Mouse (Mus musculus): ENCODE data around the gene Cblc. TPM values are rescaled to one million over a fixed set of nuclear protein-coding genes. Genes with fewer than 3 reads are reported as not detected.

Gene Cblc
- polyA plus RNA-seq, 1 experiment = not detected

DNA sequence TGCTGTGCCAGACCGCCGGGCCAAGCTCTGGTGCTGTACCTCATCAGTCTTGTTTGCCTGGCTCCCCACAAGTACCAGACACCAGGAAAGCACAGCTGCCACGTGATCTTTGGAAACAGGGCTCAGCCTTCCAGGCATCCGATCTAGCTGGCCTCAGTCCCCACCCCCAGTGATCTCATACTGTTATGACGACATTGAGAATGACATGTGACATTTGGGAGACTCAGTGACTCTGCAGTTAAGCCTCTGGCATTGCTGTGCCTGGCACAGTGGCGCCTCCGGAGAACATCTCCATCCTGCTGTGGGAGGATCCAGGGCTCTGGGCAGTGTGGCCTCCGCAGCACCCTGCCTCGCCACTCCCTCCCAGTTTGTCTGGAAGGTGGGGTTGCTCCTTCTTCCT, 35.2 kb upstream of the Cblc start:
- Histone ChIP-seq H3K4me1 (ENCODE audit: control insufficient read depth, insufficient read depth, low read length) (peaks cover 10% of the 10 kb centered on the region), H3K27ac (ENCODE audit: insufficient read depth, low read length) (no peak overlapping the region), H3K4me3 (ENCODE audit: insufficient read depth, low read length) (no peak overlapping the region)
- TF ChIP-seq CTCF (IDR thresholded peaks at IDR 0.05; ENCODE audit: borderline replicate concordance, insufficient read depth, low read length) (no peak), POLR2A (IDR thresholded peaks at IDR 0.05; ENCODE audit: low read depth, low read length) (no peak)

- no peak for TF ChIP-seq CTCF (IDR thresholded peaks at IDR 0.05; ENCODE audit: borderline replicate concordance, insufficient read depth, low read length)
- TF ChIP-seq POLR2A (IDR thresholded peaks at IDR 0.05; ENCODE audit: low read depth, low read length) = peak; percentile 45; the same call in 1 of the 2 replicates
- no peak overlapping the region for H3K4me3 ChIP-seq (ENCODE audit: insufficient read depth, low read length)
- H3K4me1 ChIP-seq (ENCODE audit: control insufficient read depth, insufficient read depth, low read length) = peaks cover 11% of the 10 kb centered on the region
- H3K27ac ChIP-seq (ENCODE audit: insufficient read depth, low read length) = peak overlapping the region; percentile 24
Measured at GRCm38 (mm10) chr7:19830682-19831156, 34.1 kb upstream of the Cblc start.

DNA sequence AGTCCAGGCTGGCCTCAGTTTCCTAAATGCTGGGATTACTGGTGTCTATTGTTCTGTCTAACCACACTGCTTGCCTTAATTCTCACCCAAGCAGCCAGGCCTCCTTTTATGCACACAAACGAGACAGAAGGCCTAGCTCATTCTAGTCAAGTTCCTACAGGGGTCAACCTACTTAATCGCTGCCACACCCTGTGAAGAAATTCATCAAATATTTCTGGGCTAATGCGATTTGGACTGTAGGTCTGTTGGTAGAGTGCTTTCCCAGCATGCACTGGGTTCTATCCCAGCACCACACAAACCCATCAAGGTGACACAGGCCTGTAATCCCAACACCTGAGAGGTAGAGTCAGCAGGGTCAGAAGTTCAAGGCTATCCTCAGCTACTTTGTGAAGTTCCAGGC, 33.1 kb upstream of the Cblc start:
- Histone ChIP-seq H3K27ac (ENCODE audit: insufficient read depth, low read length) (no peak overlapping the region), H3K4me3 (ENCODE audit: insufficient read depth, low read length) (no peak overlapping the region), H3K4me1 (ENCODE audit: control insufficient read depth, insufficient read depth, low read length) (peaks cover 11% of the 10 kb centered on the region)
- no peak for TF ChIP-seq POLR2A (IDR thresholded peaks at IDR 0.05; ENCODE audit: low read depth, low read length)
- no peak for TF ChIP-seq CTCF (IDR thresholded peaks at IDR 0.05; ENCODE audit: borderline replicate concordance, insufficient read depth, low read length)

DNA sequence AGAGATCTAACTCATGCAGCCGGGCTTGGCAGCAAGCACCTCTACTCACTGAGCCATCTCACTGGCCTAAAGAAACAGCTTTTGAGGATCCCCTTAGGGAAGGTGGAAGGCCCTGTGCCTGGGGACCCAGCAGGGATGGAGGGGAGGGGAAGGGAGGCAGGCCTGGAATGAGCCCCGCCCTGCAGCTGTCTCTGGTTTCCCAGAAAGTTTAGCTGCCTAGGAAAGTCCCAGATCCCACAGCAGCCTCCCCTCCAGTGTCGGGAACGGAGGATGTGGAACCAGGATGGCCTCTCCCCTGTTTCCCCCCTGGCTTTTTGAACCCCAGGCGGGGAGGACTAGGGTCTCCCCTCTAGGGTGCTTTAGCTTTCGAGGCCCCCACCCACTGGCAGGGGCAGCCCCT, 30.1 kb upstream of the Cblc start:
- Histone ChIP-seq H3K4me3 (ENCODE audit: insufficient read depth, low read length) (no peak overlapping the region), H3K27ac (ENCODE audit: insufficient read depth, low read length) (peak overlapping the region; percentile 66), H3K4me1 (ENCODE audit: control insufficient read depth, insufficient read depth, low read length) (peaks cover 20% of the 10 kb centered on the region)
- no peak for TF ChIP-seq CTCF (IDR thresholded peaks at IDR 0.05; ENCODE audit: borderline replicate concordance, insufficient read depth, low read length)
- TF ChIP-seq POLR2A (IDR thresholded peaks at IDR 0.05; ENCODE audit: low read depth, low read length) = peak; percentile 58

- H3K4me1 ChIP-seq (ENCODE audit: control insufficient read depth, insufficient read depth, low read length) = peaks cover 11% of the 10 kb centered on the region
- TF ChIP-seq POLR2A (IDR thresholded peaks at IDR 0.05; ENCODE audit: low read depth, low read length) (peak; percentile 33; the same call in 1 of the 2 replicates), CTCF (IDR thresholded peaks at IDR 0.05; ENCODE audit: borderline replicate concordance, insufficient read depth, low read length) (no peak)
- peak overlapping the region; percentile 76 for H3K27ac ChIP-seq (ENCODE audit: insufficient read depth, low read length)
- H3K4me3 ChIP-seq (ENCODE audit: insufficient read depth, low read length) = 0 out of 2 replicates have a peak overlapping the region, but pooled peaks have one; percentile 3
Measured at GRCm38 (mm10) chr7:19824182-19824973, 27.8 kb upstream of the Cblc start.

DNA sequence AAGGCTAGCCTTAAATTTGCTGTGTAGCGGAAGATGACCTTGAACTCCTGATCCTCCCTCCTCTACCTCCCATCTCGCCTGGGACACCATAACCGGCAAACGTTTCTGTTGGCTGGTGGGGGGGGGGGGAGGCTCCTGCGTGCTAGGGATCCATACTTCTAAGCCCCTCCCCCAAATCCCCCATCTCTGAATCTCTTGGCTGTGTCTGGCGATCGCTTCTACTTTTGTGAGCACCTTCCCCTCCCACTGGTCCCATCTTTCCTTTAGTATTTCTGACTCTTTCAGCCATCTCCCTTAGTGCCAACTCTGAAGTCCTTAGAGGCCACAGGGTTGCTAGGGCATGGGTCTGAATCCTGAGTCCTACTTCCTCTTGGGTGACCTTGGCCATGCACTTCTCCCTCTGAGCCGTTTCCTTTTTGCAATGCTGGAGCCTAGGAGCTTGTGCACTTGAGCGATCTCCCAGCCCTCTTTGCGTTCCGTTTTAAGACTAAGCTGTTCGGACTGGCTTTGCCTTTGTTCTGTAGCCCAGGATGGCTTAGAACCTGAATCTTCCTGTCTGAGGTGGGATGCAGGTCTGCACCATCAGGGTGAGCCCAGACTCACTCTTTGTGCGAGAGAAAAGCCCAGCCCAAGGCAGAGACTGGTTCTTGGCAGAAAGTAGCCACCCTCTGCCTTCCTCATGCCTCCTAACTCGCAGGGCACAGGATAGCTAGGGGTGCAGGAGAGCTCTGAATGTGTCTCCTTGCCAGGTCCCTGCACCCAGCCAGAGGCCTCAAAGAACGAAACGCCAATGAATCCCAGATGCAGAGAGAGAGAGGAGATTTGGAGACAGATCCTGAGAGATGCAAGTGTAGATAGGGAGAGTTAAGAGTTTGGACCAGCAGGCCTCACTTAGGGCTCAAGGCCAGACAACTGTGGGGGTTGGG, 26.9 kb upstream of the Cblc start:
- Histone ChIP-seq H3K27ac (ENCODE audit: insufficient read depth, low read length) (peak overlapping the region; percentile 76), H3K4me1 (ENCODE audit: control insufficient read depth, insufficient read depth, low read length) (peaks cover 15% of the 10 kb centered on the region), H3K4me3 (ENCODE audit: insufficient read depth, low read length) (no peak overlapping the region)
- no peak for TF ChIP-seq CTCF (IDR thresholded peaks at IDR 0.05; ENCODE audit: borderline replicate concordance, insufficient read depth, low read length)
- peak; percentile 58 for TF ChIP-seq POLR2A (IDR thresholded peaks at IDR 0.05; ENCODE audit: low read depth, low read length)

- Histone ChIP-seq H3K4me3 (ENCODE audit: insufficient read depth, low read length) (peak within 1 kb of the TSS; percentile 35), H3K27ac (ENCODE audit: insufficient read depth, low read length) (peak within 1 kb of the TSS; percentile 76), H3K4me1 (ENCODE audit: control insufficient read depth, insufficient read depth, low read length) (peaks cover 16% of the 10 kb centered on the region)
- TF ChIP-seq POLR2A (IDR thresholded peaks at IDR 0.05; ENCODE audit: low read depth, low read length) (peak; percentile 68), CTCF (IDR thresholded peaks at IDR 0.05; ENCODE audit: borderline replicate concordance, insufficient read depth, low read length) (no peak)
Measured at GRCm38 (mm10) chr7:19822604-19823058, 26.0 kb upstream of the Cblc start, which contains the start of gene Bcl3. Gene Bcl3, minus strand, starts transcription at chr7:19822770.

- TF ChIP-seq CTCF (IDR thresholded peaks at IDR 0.05; ENCODE audit: borderline replicate concordance, insufficient read depth, low read length) (no peak), POLR2A (IDR thresholded peaks at IDR 0.05; ENCODE audit: low read depth, low read length) (no peak)
- H3K27ac ChIP-seq (ENCODE audit: insufficient read depth, low read length) = peak overlapping the region; percentile 7
- H3K4me1 ChIP-seq (ENCODE audit: control insufficient read depth, insufficient read depth, low read length) = peaks cover 16% of the 10 kb centered on the region
- H3K4me3 ChIP-seq (ENCODE audit: insufficient read depth, low read length) = peak overlapping the region; percentile 35
Measured at GRCm38 (mm10) chr7:19822193-19822592, 25.6 kb upstream of the Cblc start.

- no peak for TF ChIP-seq POLR2A (IDR thresholded peaks at IDR 0.05; ENCODE audit: low read depth, low read length)
- no peak for TF ChIP-seq CTCF (IDR thresholded peaks at IDR 0.05; ENCODE audit: borderline replicate concordance, insufficient read depth, low read length)
- peaks cover 14% of the 10 kb centered on the region for H3K4me1 ChIP-seq (ENCODE audit: control insufficient read depth, insufficient read depth, low read length)
- peak overlapping the region; percentile 35 for H3K4me3 ChIP-seq (ENCODE audit: insufficient read depth, low read length)
Measured at GRCm38 (mm10) chr7:19821633-19822032, 25.0 kb upstream of the Cblc start.

More at GRCm38 (mm10) chr7:19821633-19822032, 25.0 kb upstream of the Cblc start:
- 0 out of 2 replicates have a peak overlapping the region, but pooled peaks have one; percentile 11 for H3K27ac ChIP-seq (ENCODE audit: insufficient read depth, low read length)

All from embryonic fibroblast, embryonic 13.5 days (primary cell).